Mouse (Mus musculus) olfactory bulb, adult 2 months (tissue): ENCODE measurements around the gene Tmem43. TPM values are rescaled to one million over a fixed set of nuclear protein-coding genes. Genes with fewer than 3 reads are reported as not detected.

Source experiments
- H3K27ac ChIP-seq: fragments of 200-500 bp; 2 replicates; pipeline ENCODE4 v1.5.1; 2012; ENCODE audit warnings: low read depth, low read length; ENCODE audit not compliant: insufficient read depth
- H3K4me1 ChIP-seq: fragments of 200-500 bp; 2 replicates; pipeline ENCODE4 v1.6.1; 2012; ENCODE audit warnings: low read length; ENCODE audit not compliant: control insufficient read depth, insufficient read depth
- H3K4me3 ChIP-seq: fragments of 200-500 bp; 2 replicates; pipeline ENCODE4 v1.5.1; 2012; ENCODE audit warnings: mild to moderate bottlenecking, low read depth, low read length, moderate library complexity; ENCODE audit not compliant: insufficient read depth
- CTCF ChIP-seq: fragments of 200-500 bp; IDR thresholded peaks from 2 replicates; pipeline ENCODE4 v1.5.1; 2012; ENCODE audit warnings: low read depth, mild to moderate bottlenecking, low read length, moderate library complexity; ENCODE audit not compliant: insufficient read depth
- POLR2A ChIP-seq: fragments of 200-500 bp; IDR thresholded peaks from 2 replicates; pipeline ENCODE4 v1.6.1; 2012; ENCODE audit warnings: mild to moderate bottlenecking, low read depth, low read length, moderate library complexity; ENCODE audit not compliant: insufficient read depth
- WGBS: fragments of 180-500 bp; shearing (Covaris S2); methylation state at CpG from one replicate; pipeline ENCODE4 v1.1.7; 2018; 5-methylcytosine and 5-hydroxymethylcytosine counted together
- polyA plus RNA-seq: library from polyadenylated mRNA; stranded (reverse); fragments of >200 nt; gene quantifications from 2 replicates; pipeline ENCODE4 v1.2.4, GENCODE M21; 2012; ENCODE audit warnings: low replicate concordance; ENCODE audit not compliant: missing spikeins, insufficient read depth, insufficient read length

Tmem43 gene
- polyA plus RNA-seq, 1 experiment: not detected

- TF ChIP-seq POLR2A (no peak), CTCF (no peak)
- Histone ChIP-seq H3K27ac (no peak overlapping the region), H3K4me3 (no peak overlapping the region), H3K4me1 (peaks cover 2% of the 10 kb centered on the region; the same call in 1 of the 2 replicates)
- 79% methylated on average over 4 of the region's 4 CpGs for WGBS
These were observed 52.0 kb downstream of the Tmem43 start for GRCm38 (mm10) chr6:91525544-91525943.

- Histone ChIP-seq H3K4me1 (peaks cover 2% of the 10 kb centered on the region; the same call in 1 of the 2 replicates), H3K4me3 (no peak overlapping the region), H3K27ac (no peak overlapping the region)
- TF ChIP-seq POLR2A (no peak), CTCF (no peak)
- WGBS: 32% methylated on average over 5 of the region's 5 CpGs
These were observed 53.8 kb downstream of the Tmem43 start for GRCm38 (mm10) chr6:91527227-91527860.

- WGBS: 82% methylated on average over 7 of the region's 7 CpGs
- TF ChIP-seq POLR2A (no peak), CTCF (no peak)
- no peak overlapping the region for H3K27ac ChIP-seq
- H3K4me3 ChIP-seq: no peak overlapping the region
- H3K4me1 ChIP-seq: peaks cover 2% of the 10 kb centered on the region; the same call in 1 of the 2 replicates
These were observed 54.8 kb downstream of the Tmem43 start for GRCm38 (mm10) chr6:91528265-91528664.

GRCm38 (mm10) chr6:91530673-91531072 lies 57.2 kb downstream of the Tmem43 start:
- TF ChIP-seq POLR2A: no peak
- TF ChIP-seq CTCF: no peak
- H3K4me1 ChIP-seq: peaks cover 2% of the 10 kb centered on the region; the same call in 1 of the 2 replicates
- H3K4me3 ChIP-seq: no peak overlapping the region
- H3K27ac ChIP-seq: no peak overlapping the region
- WGBS: 92% methylated on average over 8 of the region's 8 CpGs

- Histone ChIP-seq H3K27ac (no peak overlapping the region), H3K4me1 (peaks cover 2% of the 10 kb centered on the region; the same call in 1 of the 2 replicates), H3K4me3 (no peak overlapping the region)
- 75% methylated on average over 6 of the region's 6 CpGs for WGBS
- TF ChIP-seq CTCF: no peak
These were observed 57.8 kb downstream of the Tmem43 start for GRCm38 (mm10) chr6:91531276-91531675.

GRCm38 (mm10) chr6:91532661-91533060 lies 59.2 kb downstream of the Tmem43 start:
- no peak overlapping the region for H3K27ac ChIP-seq
- no peak overlapping the region for H3K4me3 ChIP-seq
- H3K4me1 ChIP-seq: peaks cover 2% of the 10 kb centered on the region; the same call in 1 of the 2 replicates
- 61% methylated on average over 6 of the region's 6 CpGs for WGBS
- TF ChIP-seq CTCF (no peak), POLR2A (no peak)

GRCm38 (mm10) chr6:91533359-91533758 lies 59.9 kb downstream of the Tmem43 start:
- TF ChIP-seq POLR2A (no peak), CTCF (no peak)
- Histone ChIP-seq H3K4me3 (no peak overlapping the region), H3K4me1 (no peaks in the 10 kb centered on the region), H3K27ac (no peak overlapping the region)
- WGBS: 65% methylated on average over 5 of the region's 5 CpGs

GRCm38 (mm10) chr6:91533771-91534170 lies 60.3 kb downstream of the Tmem43 start:
- Histone ChIP-seq H3K4me1 (no peaks in the 10 kb centered on the region), H3K27ac (no peak overlapping the region), H3K4me3 (no peak overlapping the region)
- WGBS: 49% methylated on average over 2 of the region's 2 CpGs
- TF ChIP-seq POLR2A: no peak
- TF ChIP-seq CTCF: no peak

GRCm38 (mm10) chr6:91534268-91534667 lies 60.8 kb downstream of the Tmem43 start:
- TF ChIP-seq POLR2A: no peak
- no peak for TF ChIP-seq CTCF
- H3K4me1 ChIP-seq: no peaks in the 10 kb centered on the region
- no peak overlapping the region for H3K27ac ChIP-seq
- WGBS: 83% methylated on average over 4 of the region's 4 CpGs
- no peak overlapping the region for H3K4me3 ChIP-seq
